Mouse (Mus musculus): ENCODE results near the gene Tprn.

Gene Tprn

GRCm38 (mm10) chr2:25292054-25292544, 29.7 kb downstream of the Tprn start:
- no peak for DNase-seq (ENCODE audit: low read depth, low spot score)

GRCm38 (mm10) chr2:25292856-25293255, 30.4 kb downstream of the Tprn start:
- peak; percentile 43 for DNase-seq (ENCODE audit: low read depth, low spot score)

- DNase-seq (ENCODE audit: low read depth, low spot score), result no peak
These were observed 31.3 kb downstream of the Tprn start for GRCm38 (mm10) chr2:25293706-25294105.

- no peak for DNase-seq (ENCODE audit: low read depth, low spot score)
These were observed 34.7 kb downstream of the Tprn start for GRCm38 (mm10) chr2:25297093-25297492.

- DNase-seq (ENCODE audit: low read depth, low spot score), result no peak
These were observed 35.6 kb downstream of the Tprn start for GRCm38 (mm10) chr2:25298046-25298445.

GRCm38 (mm10) chr2:25303452-25303851, 41.0 kb downstream of the Tprn start:
- no peak for DNase-seq (ENCODE audit: low read depth, low spot score)

GRCm38 (mm10) chr2:25303931-25304656, 41.7 kb downstream of the Tprn start:
- no peak for DNase-seq (ENCODE audit: low read depth, low spot score)

- DNase-seq (ENCODE audit: low read depth, low spot score), result no peak
These were observed 42.5 kb downstream of the Tprn start for GRCm38 (mm10) chr2:25304657-25305541.

DNA sequence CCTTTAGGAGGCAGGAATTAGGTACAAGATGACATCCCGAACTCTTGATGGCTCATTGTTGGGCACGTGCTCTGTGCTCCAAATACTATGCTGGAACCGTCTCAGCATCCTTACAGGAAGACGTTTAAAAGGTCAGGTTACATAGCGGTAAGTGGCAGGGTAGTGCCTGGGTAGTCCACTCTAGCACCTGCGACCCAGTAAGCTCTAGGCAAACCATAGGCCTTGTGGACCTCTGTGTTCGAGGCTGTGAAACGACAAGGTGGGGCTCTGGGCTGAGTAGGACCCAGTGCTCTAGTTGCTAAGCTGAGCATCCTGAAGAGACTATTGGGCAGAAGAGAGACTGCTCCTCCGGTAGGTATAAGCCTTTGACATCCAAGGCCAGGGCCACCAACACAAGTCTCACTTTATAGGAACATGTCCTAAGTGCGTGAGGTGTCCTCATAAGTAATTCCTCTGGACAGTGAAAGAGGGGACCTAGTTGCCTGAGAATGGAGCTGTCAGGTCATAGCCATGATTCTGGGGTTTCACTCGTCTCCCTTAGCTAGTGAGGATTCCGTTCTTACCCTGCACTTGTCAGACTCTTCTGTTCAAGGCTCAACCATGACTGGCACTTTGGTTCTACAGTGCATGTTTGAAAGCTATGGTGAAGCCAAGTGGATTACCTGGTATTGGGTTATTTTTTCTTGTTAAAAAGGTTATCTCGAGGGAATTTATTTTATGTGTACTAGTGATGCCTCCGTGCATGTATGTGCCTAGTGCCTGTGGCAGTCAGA, 43.4 kb downstream of the Tprn start:
- DNase-seq (ENCODE audit: low read depth, low spot score), result no peak

DNA sequence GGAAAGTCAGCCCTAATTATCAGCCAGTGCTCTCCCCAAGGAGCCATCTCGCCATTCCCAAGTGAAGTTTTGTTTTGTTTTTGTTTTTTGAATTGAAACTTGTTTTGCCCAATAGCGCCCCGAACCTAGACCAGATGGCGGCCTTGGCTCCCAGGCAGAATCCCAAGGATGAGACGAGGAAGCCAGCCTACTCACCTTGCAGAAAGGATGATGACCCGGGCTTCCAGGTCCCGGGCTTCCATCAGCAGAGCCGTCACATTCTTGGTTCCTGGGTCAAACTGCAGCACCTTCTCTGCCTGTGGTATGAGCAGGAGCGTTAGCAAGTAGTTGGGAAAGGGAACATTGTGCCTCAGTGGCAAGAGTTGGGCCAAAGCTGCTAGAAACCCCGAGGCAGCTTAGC, 47.8 kb downstream of the Tprn start:
- DNase-seq (ENCODE audit: low read depth, low spot score), result no peak

DNA sequence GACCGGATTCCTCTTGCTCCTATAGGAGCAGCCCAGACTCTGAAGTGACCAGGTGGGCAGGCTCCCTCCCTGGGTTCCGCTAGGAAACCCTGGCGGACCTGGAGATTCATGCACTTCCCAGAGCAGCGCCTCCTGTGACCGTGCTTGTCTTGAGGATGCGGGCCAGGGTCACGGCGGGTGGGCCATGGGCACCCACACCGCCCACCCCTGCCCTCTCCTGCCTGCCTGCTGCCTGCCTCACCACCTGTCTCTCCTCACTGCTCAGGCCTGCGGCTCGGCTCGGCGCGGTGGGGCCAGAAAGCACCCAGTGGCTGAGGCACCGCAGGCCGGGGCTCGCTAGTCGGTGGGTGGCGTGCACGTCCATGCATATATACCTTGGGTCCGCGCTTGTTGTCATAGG, 48.6 kb downstream of the Tprn start:
- DNase-seq (ENCODE audit: low read depth, low spot score), result no peak

- no peak for DNase-seq (ENCODE audit: low read depth, low spot score)
These were observed 49.1 kb downstream of the Tprn start for GRCm38 (mm10) chr2:25311491-25311891.

GRCm38 (mm10) chr2:25318119-25318966, 55.9 kb downstream of the Tprn start:
- no peak for DNase-seq (ENCODE audit: low read depth, low spot score)

DNA sequence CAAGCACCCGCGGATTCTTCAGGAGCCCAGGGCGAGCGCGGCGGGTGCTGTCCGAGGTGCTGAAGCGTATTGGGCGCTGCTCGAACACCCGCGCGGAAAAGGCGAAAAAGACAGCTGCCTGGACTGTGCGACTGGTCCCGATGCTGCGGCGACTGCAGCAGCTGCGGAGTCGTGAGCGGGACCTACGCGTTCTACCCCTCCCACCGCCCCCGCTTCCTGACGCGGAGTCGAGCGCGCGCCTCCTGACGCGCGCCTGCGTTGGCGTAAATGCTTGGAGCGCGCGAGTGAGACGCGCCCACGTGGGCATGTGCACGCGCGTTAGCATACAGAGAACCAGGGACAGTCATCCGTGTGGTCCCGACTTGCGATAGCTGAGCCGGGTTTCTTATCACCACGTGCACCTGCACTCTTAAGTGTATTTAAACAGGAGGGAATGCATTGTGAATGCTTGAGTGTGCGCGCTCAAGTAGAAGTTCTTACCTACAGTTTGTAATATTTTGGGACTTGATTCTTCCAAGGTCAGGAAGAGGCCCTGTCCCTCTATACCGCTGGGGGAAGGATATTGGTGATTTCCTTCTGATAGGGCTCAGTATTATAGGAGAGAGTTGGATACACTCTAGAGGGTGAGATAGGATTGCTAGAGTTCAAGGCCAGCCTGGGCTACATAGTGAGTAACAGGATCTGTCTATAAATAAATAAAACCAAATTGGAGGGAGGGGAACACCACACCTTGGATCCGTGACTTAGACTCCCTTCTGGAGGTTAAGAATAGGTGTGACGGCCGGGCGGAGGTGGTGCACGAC, 56.8 kb downstream of the Tprn start, which contains the start of gene Grin1:
Grin1 (minus strand) TSS at position 217 of the 803 bp plus-strand sequence.
- DNase-seq (ENCODE audit: low read depth, low spot score), result no peak
